Mouse (Mus musculus) erythroblast, embryonic 14.5 days (primary cell): ENCODE data around the gene Ppp3ca. TPM values are rescaled to one million over a fixed set of nuclear protein-coding genes. Genes with fewer than 3 reads are reported as not detected.

Experiments used
- H3K27me3 ChIP-seq: 2 replicates; pipeline ENCODE4 v1.6.1; 2012; ENCODE audit warnings: inconsistent platforms; ENCODE audit not compliant: control insufficient read depth
- H3K36me3 ChIP-seq: 2 replicates; pipeline ENCODE4 v1.6.1; 2012; ENCODE audit warnings: mild to moderate bottlenecking, inconsistent platforms; ENCODE audit not compliant: control insufficient read depth
- H3K4me1 ChIP-seq: 2 replicates; pipeline ENCODE4 v1.6.1; 2012; ENCODE audit warnings: inconsistent platforms; ENCODE audit not compliant: control insufficient read depth
- H3K4me3 ChIP-seq: replicated peaks from 2 replicates; pipeline ENCODE3; 2012; ENCODE audit warnings: moderate library complexity, mild to moderate bottlenecking, inconsistent platforms
- H3K9me3 ChIP-seq: 2 replicates; pipeline ENCODE4 v1.6.1; 2012; ENCODE audit warnings: low read length, inconsistent platforms, mixed read lengths; ENCODE audit not compliant: control insufficient read depth
- GATA1 ChIP-seq: IDR thresholded peaks from 2 replicates; pipeline ENCODE4 v1.6.1; 2012; ENCODE audit warnings: low read length, inconsistent platforms, mixed read lengths
- TAL1 ChIP-seq: IDR thresholded peaks from 3 replicates; pipeline ENCODE4 v1.6.1; 2012; ENCODE audit warnings: low read length, inconsistent platforms, mixed read lengths
- polyA plus RNA-seq: library from polyadenylated mRNA; stranded (reverse); fragments of >175 nt; gene quantifications from 2 replicates; pipeline ENCODE4 v1.2.3, GENCODE M21; 2012

Ppp3ca gene
- polyA plus RNA-seq, 1 experiment = 0.70 TPM

GRCm38 (mm10) chr3:136887741-136888140 lies 217.8 kb downstream of the Ppp3ca start:
- Histone ChIP-seq H3K4me3 (no peak overlapping the region), H3K4me1 (no peaks in the 10 kb centered on the region), H3K36me3 (no peaks in the 10 kb centered on the region; the same call in 1 of the 2 replicates), H3K9me3 (no peaks in the 10 kb centered on the region), H3K27me3 (no peaks in the 10 kb centered on the region)
- no peak for TF ChIP-seq GATA1
- no peak for TF ChIP-seq TAL1

DNA sequence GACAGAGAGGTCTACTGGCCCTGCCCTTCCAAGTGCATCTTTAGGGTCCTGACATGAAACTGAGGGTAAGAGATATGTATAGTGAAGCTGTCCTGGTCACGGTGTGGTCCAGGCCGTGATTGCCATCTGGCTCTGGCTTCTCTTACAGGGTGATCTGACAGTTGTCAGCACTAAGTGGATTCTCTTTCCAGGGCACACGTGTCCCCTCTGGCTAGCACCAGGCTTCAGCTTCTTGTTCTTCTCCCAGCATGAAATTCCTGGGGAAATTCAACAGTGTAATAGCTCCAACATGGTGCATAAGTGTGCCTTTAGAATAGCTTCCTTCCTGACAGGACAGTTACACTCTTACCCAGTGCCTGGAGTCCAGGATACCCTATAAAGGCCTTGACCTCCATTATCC lies 222.2 kb downstream of the Ppp3ca start:
- Histone ChIP-seq H3K36me3 (no peaks in the 10 kb centered on the region; the same call in 1 of the 2 replicates), H3K9me3 (no peaks in the 10 kb centered on the region), H3K27me3 (no peaks in the 10 kb centered on the region), H3K4me1 (no peaks in the 10 kb centered on the region), H3K4me3 (no peak overlapping the region)
- TF ChIP-seq GATA1 = no peak
- TF ChIP-seq TAL1 = no peak

DNA sequence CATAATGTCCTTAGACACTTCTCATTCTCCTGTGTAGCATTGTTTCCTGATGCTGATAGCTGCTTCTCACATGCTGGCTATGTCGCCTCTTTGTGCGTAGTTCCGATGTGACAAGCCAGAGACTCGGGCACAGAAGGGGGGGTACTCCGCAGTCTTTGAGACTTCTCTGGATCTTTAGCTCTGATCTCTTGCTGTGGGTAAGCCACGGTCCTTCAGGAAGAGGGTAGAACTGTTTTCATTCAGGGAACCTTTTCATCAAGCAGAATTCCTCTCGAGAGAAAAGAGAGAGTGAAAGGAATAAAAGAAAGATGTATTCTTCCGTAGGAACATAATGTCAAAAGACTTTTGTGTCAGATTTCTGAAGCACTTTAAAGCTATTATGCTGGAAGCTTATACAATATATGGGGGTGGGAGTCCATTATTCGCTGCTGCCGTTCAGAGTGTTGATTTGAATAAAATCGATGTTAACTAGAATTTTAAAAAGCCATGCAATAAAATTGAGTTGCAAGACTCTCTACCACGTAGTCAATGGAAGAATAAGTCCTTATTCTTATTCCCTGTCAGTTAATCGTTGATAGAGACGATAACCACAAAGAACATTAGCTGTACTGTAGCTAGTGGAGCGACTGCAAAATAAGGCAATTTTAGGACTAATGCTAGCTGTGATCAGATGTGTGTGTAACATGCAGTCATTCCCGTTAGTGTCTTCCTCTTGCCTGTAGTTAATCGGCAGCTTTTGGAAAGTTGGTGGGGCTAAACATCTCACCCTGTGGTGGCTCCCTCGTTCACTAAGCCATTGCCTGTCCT lies 223.9 kb downstream of the Ppp3ca start:
- no peaks in the 10 kb centered on the region for H3K4me1 ChIP-seq
- H3K9me3 ChIP-seq = no peaks in the 10 kb centered on the region
- H3K4me3 ChIP-seq = no peak overlapping the region
- no peak for TF ChIP-seq TAL1
- TF ChIP-seq GATA1 = no peak
- H3K36me3 ChIP-seq = no peaks in the 10 kb centered on the region; the same call in 1 of the 2 replicates
- H3K27me3 ChIP-seq = no peaks in the 10 kb centered on the region

- Histone ChIP-seq H3K27me3 (no peaks in the 10 kb centered on the region), H3K4me1 (no peaks in the 10 kb centered on the region), H3K4me3 (no peak overlapping the region), H3K9me3 (no peaks in the 10 kb centered on the region), H3K36me3 (no peaks in the 10 kb centered on the region; the same call in 1 of the 2 replicates)
- TF ChIP-seq GATA1 (no peak), TAL1 (no peak)
Observed at GRCm38 (mm10) chr3:136895498-136895897, 225.6 kb downstream of the Ppp3ca start.

DNA sequence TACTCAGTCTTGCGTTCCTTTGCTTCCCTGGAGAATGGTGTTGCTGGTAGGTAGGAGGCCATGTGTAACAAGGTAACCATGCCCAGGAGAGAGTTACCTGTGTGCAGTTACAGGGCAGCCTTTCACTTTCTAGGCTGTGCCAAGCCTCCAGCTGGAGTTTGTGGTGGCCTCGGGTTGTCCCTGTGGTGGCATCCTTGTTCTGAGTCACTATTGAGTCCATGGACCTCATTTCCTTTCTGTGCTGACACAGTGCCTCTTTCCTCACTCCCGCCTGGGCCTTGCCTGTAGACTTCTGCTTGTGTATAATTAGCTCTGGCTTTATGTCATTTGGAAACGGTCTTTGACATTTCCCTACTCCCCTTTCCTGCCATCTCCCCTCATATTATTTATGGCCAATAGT lies 226.4 kb downstream of the Ppp3ca start:
- no peaks in the 10 kb centered on the region for H3K27me3 ChIP-seq
- no peaks in the 10 kb centered on the region; the same call in 1 of the 2 replicates for H3K36me3 ChIP-seq
- H3K4me3 ChIP-seq = no peak overlapping the region
- no peak for TF ChIP-seq TAL1
- TF ChIP-seq GATA1 = no peak
- H3K9me3 ChIP-seq = no peaks in the 10 kb centered on the region
- no peaks in the 10 kb centered on the region for H3K4me1 ChIP-seq

GRCm38 (mm10) chr3:136899744-136900143 lies 229.8 kb downstream of the Ppp3ca start:
- Histone ChIP-seq H3K9me3 (no peaks in the 10 kb centered on the region), H3K4me1 (no peaks in the 10 kb centered on the region), H3K4me3 (no peak overlapping the region), H3K27me3 (no peaks in the 10 kb centered on the region), H3K36me3 (no peaks in the 10 kb centered on the region)
- no peak for TF ChIP-seq GATA1
- TF ChIP-seq TAL1 = no peak

GRCm38 (mm10) chr3:136900986-136901385 lies 231.1 kb downstream of the Ppp3ca start:
- no peaks in the 10 kb centered on the region for H3K9me3 ChIP-seq
- H3K4me1 ChIP-seq = no peaks in the 10 kb centered on the region
- no peaks in the 10 kb centered on the region for H3K27me3 ChIP-seq
- TF ChIP-seq TAL1 = no peak
- no peak for TF ChIP-seq GATA1
- no peak overlapping the region for H3K4me3 ChIP-seq
- H3K36me3 ChIP-seq = no peaks in the 10 kb centered on the region

DNA sequence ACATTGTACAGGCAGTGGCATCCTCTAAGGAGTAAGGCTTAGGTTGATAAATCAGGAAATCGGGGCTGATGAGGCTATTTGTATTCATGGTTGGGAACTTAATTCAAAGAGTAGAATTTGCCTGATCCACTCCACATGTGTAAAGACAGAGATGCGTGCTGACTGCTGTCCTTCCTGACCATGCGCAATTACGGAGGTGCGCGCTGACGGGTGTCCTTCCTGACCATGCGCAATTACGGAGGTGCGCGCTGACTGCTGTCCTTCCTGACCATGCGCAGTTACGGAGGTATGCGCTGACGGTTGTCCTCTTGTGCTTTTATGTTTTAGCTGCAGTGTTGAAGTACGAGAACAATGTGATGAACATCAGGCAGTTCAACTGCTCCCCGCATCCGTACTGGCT lies 232.9 kb downstream of the Ppp3ca start:
- TF ChIP-seq GATA1 = no peak
- TF ChIP-seq TAL1 = no peak
- H3K4me3 ChIP-seq = no peak overlapping the region
- H3K4me1 ChIP-seq = no peaks in the 10 kb centered on the region
- no peaks in the 10 kb centered on the region for H3K9me3 ChIP-seq
- no peaks in the 10 kb centered on the region for H3K36me3 ChIP-seq
- H3K27me3 ChIP-seq = no peaks in the 10 kb centered on the region

GRCm38 (mm10) chr3:136905577-136905976 lies 235.7 kb downstream of the Ppp3ca start:
- Histone ChIP-seq H3K27me3 (no peaks in the 10 kb centered on the region), H3K9me3 (no peaks in the 10 kb centered on the region), H3K36me3 (no peaks in the 10 kb centered on the region), H3K4me3 (no peak overlapping the region), H3K4me1 (no peaks in the 10 kb centered on the region)
- TF ChIP-seq TAL1 (no peak), GATA1 (no peak)

DNA sequence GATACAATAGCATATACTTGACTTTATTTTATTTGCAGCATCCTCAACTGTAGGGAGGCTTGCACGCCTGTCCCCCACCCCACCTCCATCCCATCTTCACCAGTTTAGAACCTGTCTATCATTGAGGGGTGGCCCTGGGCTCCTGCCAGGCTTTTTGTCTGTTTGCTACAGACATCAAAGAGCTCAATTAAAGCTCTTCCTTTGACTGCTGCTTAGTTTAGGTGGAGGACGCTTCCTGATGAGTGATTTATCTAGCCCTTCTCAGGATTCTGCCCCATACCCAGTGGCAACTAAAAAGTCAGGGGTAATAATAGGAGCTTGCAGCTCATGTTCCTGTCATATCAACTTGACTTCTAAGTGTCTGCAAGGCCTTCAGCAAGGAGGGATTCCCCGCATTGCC lies 239.6 kb downstream of the Ppp3ca start:
- no peaks in the 10 kb centered on the region for H3K36me3 ChIP-seq
- H3K4me1 ChIP-seq = no peaks in the 10 kb centered on the region

More for the DNA sequence above, 239.6 kb downstream of the Ppp3ca start:
- Histone ChIP-seq H3K27me3 (no peaks in the 10 kb centered on the region), H3K9me3 (no peaks in the 10 kb centered on the region), H3K4me3 (no peak overlapping the region)
- TF ChIP-seq TAL1 = no peak
- no peak for TF ChIP-seq GATA1
